Mouse (Mus musculus): ENCODE data around the gene Anp32e. TPM values are rescaled to one million over a fixed set of nuclear protein-coding genes. Genes with fewer than 3 reads are reported as not detected.
"Not testable (repeated sequence)": the region's sequence is repeated elsewhere in the genome, so short reads cannot be mapped to it uniquely, and the experiment has no call there.

The Anp32e gene
- total RNA-seq, 2 experiments from 2014 or later, result 73.8 to 73.9 TPM

GRCm38 (mm10) chr3:95969277-95969676 is 40.2 kb downstream of the Anp32e start:
- no peak for DNase-seq (ENCODE audit: extremely low spot score in 1 of 2, low spot score in 1 of 2)

- DNase-seq (ENCODE audit: extremely low spot score in 1 of 2, low spot score in 1 of 2), result not testable (repeated sequence)
Observed at GRCm38 (mm10) chr3:95970661-95971060, 41.6 kb downstream of the Anp32e start.

- no peak for DNase-seq (ENCODE audit: extremely low spot score in 1 of 2, low spot score in 1 of 2)
Observed at GRCm38 (mm10) chr3:95972251-95972872, 43.3 kb downstream of the Anp32e start.

GRCm38 (mm10) chr3:95972873-95973634 is 44.0 kb downstream of the Anp32e start:
- DNase-seq (ENCODE audit: extremely low spot score in 1 of 2, low spot score in 1 of 2), result no peak

- no peak for DNase-seq (ENCODE audit: extremely low spot score in 1 of 2, low spot score in 1 of 2)
Observed at GRCm38 (mm10) chr3:95977079-95977478, 48.0 kb downstream of the Anp32e start.

GRCm38 (mm10) chr3:95977587-95977986 is 48.5 kb downstream of the Anp32e start:
- not testable (repeated sequence) for DNase-seq (ENCODE audit: extremely low spot score in 1 of 2, low spot score in 1 of 2)

- no peak for DNase-seq (ENCODE audit: extremely low spot score in 1 of 2, low spot score in 1 of 2)
Observed at GRCm38 (mm10) chr3:95978265-95978664, 49.2 kb downstream of the Anp32e start.

GRCm38 (mm10) chr3:95980276-95980970 is 51.4 kb downstream of the Anp32e start:
- no peak for DNase-seq (ENCODE audit: extremely low spot score in 1 of 2, low spot score in 1 of 2)

GRCm38 (mm10) chr3:95982129-95982528 is 53.1 kb downstream of the Anp32e start:
- DNase-seq (ENCODE audit: extremely low spot score in 1 of 2, low spot score in 1 of 2), result no peak

- DNase-seq (ENCODE audit: extremely low spot score in 1 of 2, low spot score in 1 of 2), result no peak
Observed at GRCm38 (mm10) chr3:95985209-95986000, 56.4 kb downstream of the Anp32e start.

GRCm38 (mm10) chr3:95986001-95986622 is 57.1 kb downstream of the Anp32e start:
- DNase-seq (ENCODE audit: extremely low spot score in 1 of 2, low spot score in 1 of 2), result no peak

GRCm38 (mm10) chr3:95986984-95987383 is 57.9 kb downstream of the Anp32e start:
- DNase-seq (ENCODE audit: extremely low spot score in 1 of 2, low spot score in 1 of 2), result no peak

- DNase-seq (ENCODE audit: extremely low spot score in 1 of 2, low spot score in 1 of 2), result no peak
Observed at GRCm38 (mm10) chr3:95987386-95988110, 58.5 kb downstream of the Anp32e start.

- DNase-seq (ENCODE audit: extremely low spot score in 1 of 2, low spot score in 1 of 2), result no peak
Observed at GRCm38 (mm10) chr3:95988138-95988537, 59.1 kb downstream of the Anp32e start.

- no peak for DNase-seq (ENCODE audit: extremely low spot score in 1 of 2, low spot score in 1 of 2)
Observed at GRCm38 (mm10) chr3:95988969-95989368, 59.9 kb downstream of the Anp32e start.

- DNase-seq (ENCODE audit: extremely low spot score in 1 of 2, low spot score in 1 of 2), result no peak
Observed at GRCm38 (mm10) chr3:95990413-95990941, 61.4 kb downstream of the Anp32e start.

- no peak for DNase-seq (ENCODE audit: extremely low spot score in 1 of 2, low spot score in 1 of 2)
Observed at GRCm38 (mm10) chr3:95992990-95993603, 64.1 kb downstream of the Anp32e start.

- DNase-seq (ENCODE audit: extremely low spot score in 1 of 2, low spot score in 1 of 2), result no peak
Observed at GRCm38 (mm10) chr3:95993881-95994280, 64.8 kb downstream of the Anp32e start.

- no peak for DNase-seq (ENCODE audit: extremely low spot score in 1 of 2, low spot score in 1 of 2)
Observed at GRCm38 (mm10) chr3:95994381-95994846, 65.4 kb downstream of the Anp32e start.

Measured in layer of hippocampus, postnatal 25 days (tissue).